Mouse (Mus musculus) thymus, postnatal 0 days (tissue): ENCODE measurements around the gene Csrnp1. TPM values are rescaled to one million over a fixed set of nuclear protein-coding genes. Genes with fewer than 3 reads are reported as not detected.
A peak's percentile ranks its signal among the peaks of the same experiment; 100 is the strongest.

Experiments used
- DNase-seq: peaks from one replicate; pipeline ENCODE4 v3.0.0-alpha.2; 2015; ENCODE audit warnings: low spot score
- polyA plus RNA-seq: library from polyadenylated mRNA; unstranded; fragments of >200 nt; fragmentation: Nextera tagmentation; extraction: Ambion mirVana; gene quantifications from 2 replicates; pipeline ENCODE4 v1.2.1, GENCODE M21; 2015

The Csrnp1 gene
- polyA plus RNA-seq, 1 experiment from 2014 or later: 43.3 TPM

DNA sequence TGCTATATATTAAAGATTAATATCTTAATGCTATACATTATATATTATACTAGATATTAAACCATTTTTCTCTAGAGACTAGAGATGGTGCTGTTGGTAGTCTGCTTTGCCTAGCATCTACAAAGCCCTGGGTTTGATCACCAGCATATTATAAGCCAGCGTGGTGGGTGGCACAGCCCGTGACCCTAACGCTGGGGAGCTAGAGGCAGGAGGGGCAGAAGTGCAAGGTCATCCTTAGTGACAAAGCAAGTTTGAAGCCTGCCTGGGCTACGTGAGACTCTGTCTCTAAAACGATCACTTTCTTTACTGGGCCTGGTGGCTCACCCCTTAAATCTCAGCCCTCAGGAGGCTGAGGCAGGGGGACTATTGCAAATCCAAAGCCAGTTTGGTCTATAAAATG lies 18.4 kb upstream of the Csrnp1 start:
- DNase-seq: no peak

DNA sequence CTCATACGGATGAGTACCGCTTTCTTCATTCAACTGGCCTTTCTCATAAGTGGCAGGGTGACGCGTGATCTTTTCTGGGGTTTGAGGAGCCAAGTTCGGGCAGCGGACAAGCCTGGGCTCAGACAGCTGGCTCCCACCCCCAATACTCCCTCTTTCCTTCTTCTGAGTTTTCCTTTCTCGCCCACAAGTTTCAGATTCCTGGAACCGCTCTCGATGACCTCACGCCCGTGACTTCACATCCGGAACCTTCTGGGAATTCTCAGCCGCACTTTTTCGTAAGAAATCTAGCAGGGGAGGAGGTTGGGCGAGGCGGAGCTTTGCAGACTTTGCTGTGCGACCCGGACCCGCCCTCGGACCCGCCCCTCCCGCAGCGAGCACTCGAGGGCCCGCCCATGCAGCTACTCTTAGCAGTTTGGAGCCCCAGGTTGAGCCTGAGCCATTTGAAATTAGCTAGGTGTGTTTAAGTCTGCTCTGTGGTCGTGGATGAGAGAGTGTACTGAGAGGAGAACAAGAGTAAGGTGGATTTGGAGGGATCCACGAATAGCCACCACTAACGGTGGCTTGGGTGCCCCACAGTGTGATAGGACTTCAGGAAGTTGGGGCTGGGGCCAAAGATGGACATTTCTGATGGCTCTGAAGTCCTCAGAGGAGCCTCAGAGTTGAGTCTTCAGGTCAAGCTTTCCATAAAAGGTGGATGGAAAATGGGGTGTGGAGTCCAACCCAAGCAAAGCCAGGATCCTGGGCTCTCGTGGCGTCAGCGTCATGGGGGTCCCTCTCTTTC lies 17.7 kb upstream of the Csrnp1 start:
- peak; percentile 76 for DNase-seq

DNA sequence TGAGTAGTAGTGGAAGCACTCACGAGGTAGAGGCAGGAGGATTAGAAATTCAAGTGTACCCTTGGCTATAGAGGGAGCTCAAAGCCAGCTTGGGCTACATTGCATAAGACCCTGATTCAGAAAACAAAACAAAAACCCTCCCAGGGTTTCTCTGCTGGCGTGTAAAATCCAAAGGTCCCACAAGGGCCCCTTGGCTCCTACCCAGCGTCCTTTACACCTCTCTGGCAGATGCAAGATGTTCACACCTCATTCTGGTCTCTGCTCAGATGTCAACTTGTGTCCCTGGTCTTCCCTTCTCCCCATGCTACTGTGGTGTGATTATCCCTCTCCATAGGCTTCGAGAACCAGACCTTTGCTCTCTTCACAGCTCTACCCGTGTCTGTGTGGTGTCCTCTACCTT lies 16.3 kb upstream of the Csrnp1 start:
- no peak for DNase-seq

DNA sequence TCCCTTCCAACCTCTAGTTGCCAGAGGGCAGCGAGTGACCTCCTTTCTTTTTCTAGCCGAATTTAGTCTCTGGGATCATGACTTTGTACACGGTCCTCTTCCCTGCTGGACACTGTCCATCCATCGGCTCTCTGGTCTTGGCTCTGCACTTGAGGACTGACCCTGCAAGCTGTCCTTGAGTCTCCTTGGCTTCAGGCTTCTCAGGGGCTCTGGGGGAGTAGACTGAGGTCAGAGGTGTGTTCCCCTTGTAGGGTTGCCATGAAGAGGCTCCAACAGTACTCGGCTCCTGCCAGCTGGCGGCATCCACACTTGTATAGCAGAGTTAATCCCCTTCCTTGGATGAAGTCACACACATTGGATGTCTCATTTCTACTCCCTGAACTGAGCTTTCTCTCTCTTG lies 15.2 kb upstream of the Csrnp1 start:
- DNase-seq: no peak

DNA sequence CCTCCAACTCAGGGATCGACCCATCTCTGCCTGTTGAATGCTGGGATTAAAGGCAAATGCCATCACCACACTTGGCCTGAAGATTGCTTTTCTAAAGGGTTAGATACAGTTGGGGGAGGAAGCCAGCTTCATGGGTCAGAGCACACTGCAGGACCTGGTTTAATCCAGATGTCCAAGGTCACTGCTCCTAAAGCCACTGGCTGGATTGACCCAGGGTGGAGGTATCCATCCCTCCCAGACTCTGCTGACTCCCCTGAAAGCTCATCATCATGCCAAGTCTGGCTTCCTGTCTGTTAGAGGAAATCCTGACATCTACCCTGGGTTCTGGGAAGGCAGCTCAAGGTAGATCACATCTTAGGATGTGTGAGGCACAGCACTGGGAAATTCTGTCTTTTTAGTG lies 14.3 kb upstream of the Csrnp1 start:
- no peak for DNase-seq

GRCm38 (mm10) chr9:119996080-119996479 lies 11.6 kb upstream of the Csrnp1 start:
- DNase-seq: no peak

DNA sequence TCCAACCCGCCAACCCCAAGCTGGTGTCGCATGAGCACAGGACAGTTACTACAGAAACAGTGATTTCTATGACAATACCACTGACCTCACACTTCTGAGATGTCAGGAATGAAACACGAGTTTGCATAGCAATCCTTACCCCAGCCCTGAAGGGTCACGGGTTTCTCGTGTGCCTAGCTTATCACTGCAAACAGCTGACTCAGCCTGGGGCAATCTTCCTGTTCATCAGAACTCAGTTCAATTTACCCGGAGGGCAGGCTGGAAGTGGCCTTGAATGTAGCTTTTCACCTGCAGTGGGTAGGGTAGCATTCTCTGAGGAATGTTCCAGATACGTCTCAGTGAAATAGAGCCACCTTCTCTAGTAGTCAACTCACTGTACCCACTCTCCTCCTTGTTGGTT lies 9.7 kb upstream of the Csrnp1 start:
- DNase-seq: no peak

GRCm38 (mm10) chr9:119993092-119993844 lies 8.8 kb upstream of the Csrnp1 start:
- peak; percentile 63 for DNase-seq

GRCm38 (mm10) chr9:119991310-119991709 lies 6.9 kb upstream of the Csrnp1 start:
- DNase-seq: no peak

DNA sequence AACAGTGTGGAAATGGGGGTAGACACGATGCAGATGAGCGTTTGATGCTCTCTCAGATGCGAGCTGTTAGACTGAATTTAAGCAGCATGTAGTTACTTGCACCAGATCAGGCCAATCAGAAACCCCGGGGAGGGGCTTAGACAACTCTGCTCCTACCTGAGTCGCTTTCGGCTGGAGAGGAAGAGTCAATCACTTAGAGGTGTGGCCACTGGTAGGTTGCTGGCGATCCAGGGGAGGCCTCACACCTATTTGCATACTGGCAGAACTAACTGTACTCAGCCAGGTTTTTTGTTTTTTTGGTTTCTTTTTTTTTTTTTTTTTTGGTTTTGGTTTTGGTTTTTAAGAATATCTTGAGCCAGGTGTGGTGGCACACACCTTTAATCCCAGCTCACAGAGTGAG lies 3.8 kb upstream of the Csrnp1 start:
- DNase-seq: peak; percentile 79

GRCm38 (mm10) chr9:119985881-119986574 lies 1.6 kb upstream of the Csrnp1 start:
- no peak for DNase-seq

- peak; percentile 82 for DNase-seq
Measured at GRCm38 (mm10) chr9:119983585-119984535, 598 bp downstream of the Csrnp1 start.

GRCm38 (mm10) chr9:119982956-119983551 lies 1.4 kb downstream of the Csrnp1 start:
- peak; percentile 83 for DNase-seq

DNA sequence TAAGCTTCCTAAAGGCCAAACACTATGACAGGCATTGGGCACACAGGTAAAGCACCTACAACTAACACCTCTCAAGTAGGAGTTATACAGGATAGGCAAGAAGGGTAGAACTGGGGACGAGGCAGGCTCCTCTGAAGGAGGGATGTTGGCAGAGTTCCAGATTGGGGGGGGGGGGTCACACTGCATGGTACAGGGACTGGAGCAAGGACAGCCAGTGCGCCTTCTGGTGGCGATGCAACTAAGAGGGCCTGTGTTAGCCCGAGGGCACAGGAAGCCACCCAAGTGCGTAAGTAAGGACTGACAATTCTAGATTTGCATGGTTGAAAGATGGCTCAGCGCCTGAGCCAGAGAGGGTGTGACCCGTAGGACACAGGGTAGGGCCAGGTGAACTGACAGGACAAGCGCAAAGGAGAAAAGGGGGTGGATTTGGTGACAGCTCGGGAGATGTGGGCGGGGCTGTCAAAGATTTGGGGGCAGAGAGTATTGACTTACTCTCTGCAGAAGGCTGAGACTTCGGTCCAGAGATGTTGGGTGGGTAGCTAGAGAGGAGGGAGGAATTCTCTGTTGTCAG lies 2.1 kb downstream of the Csrnp1 start:
- DNase-seq: peak; percentile 84

GRCm38 (mm10) chr9:119981183-119982179 lies 3.0 kb downstream of the Csrnp1 start:
- peak; percentile 89 for DNase-seq

GRCm38 (mm10) chr9:119980770-119981182 lies 3.7 kb downstream of the Csrnp1 start:
- peak; percentile 27 for DNase-seq

DNA sequence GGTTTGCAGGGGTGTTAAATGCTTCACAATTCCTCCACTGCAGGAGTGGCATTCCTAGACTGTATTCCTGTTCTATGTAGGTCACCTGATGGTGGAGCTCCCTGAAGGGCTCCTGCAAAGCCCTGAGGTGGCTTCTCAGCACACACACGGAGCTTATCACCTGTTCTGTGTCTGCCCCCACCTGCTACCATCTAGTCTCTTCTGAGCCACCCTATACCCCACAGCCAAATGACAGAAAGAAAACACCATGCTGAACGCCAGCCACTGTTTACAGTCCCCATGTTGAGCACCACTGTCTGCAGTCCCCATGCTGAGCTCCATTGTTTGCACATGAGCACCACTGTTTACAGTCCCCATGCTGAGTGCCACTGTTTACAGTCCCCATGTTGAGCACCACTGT lies 4.7 kb downstream of the Csrnp1 start:
- no peak for DNase-seq

DNA sequence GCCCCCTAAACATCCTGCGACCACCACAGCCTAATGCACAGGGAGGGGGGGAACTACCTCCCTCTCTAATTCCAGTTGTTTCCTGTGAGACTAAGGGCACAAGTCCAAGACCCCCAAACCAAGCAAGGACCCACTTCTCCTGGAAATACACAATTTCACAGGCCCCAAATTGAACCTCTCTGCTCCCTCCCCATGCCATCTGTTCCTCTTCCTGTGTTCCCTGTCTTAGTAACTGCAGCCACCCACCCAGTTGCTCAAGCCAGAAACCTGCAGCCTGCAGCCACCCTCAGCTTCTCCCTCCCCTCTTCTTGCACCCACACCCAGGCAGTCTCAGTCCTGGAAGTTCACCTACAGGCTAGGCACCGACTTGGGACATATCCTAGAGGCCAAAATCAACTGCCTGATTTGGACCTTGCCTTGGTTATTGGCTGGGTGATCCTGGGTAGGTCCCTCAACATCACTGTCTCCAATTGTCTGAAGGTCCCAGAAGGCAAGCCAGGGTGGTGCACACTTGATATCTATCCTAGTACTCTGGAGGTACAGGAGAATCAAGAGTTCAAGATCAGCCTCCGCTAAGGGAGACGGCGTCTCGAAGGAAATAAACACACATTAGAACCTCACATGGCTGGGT lies 5.5 kb downstream of the Csrnp1 start:
- DNase-seq: peak; percentile 27
